8 mouse cellular contexts compared by ENCODE assay signal in genomic region chr8:107293641-107294628, GRCm38 (mm10). TPM values are rescaled to one million over a fixed set of nuclear protein-coding genes. Genes with fewer than 3 reads are reported as not detected.
DNase-seq lines count a peak whose midpoint lies in the region; ATAC-seq and TF ChIP-seq lines count a peak whose summit lies in the region.

No protein-coding gene starts in this region.

- no peaks in the 10 kb centered on the region for H3K27me3 ChIP-seq in heart, embryonic 15.5 days
- H3K27me3 ChIP-seq in liver, embryonic 14.5 days (ENCODE audit: control insufficient read depth, insufficient read depth, low read length): no peaks in the 10 kb centered on the region
- H3K27me3 ChIP-seq in neural tube, embryonic 14.5 days (ENCODE audit: control insufficient read depth, insufficient read depth, low read length): no peaks in the 10 kb centered on the region; the same call in 1 of the 2 replicates
- no peaks in the 10 kb centered on the region for H3K27me3 ChIP-seq in thymus, adult 2 months (ENCODE audit: control insufficient read depth, insufficient read depth, low read length)

- no peak for TF ChIP-seq EP300 in liver, embryonic 14.5 days (IDR thresholded peaks at IDR 0.05; ENCODE audit: low read depth)

- no peak for TF ChIP-seq CTCF in liver, embryonic 14.5 days (IDR thresholded peaks at IDR 0.05; ENCODE audit: low read depth)
- no peak for TF ChIP-seq CTCF in thymus, adult 2 months (IDR thresholded peaks at IDR 0.05; ENCODE audit: borderline replicate concordance, control insufficient read depth, extremely low read depth, insufficient read depth, low read length, poor library complexity)

- peak overlapping the region; percentile 98 for H3K9ac ChIP-seq in heart, embryonic 15.5 days
- H3K9ac ChIP-seq in liver, embryonic 14.5 days (replicated peaks): peak overlapping the region; percentile 92
- H3K9ac ChIP-seq in neural tube, embryonic 14.5 days (replicated peaks; ENCODE audit: low read depth, low read length): peak overlapping the region; percentile 88

- under 1% methylated on average over 61 of the region's 98 CpGs for WGBS in heart, embryonic 15.5 days
- WGBS in liver, embryonic 14.5 days (ENCODE audit: insufficient replicate concordance): under 1% methylated on average over 61 of the region's 98 CpGs
- under 1% methylated on average over 33 of the region's 98 CpGs for WGBS in neural tube, embryonic 14.5 days
- 1% methylated on average over 77 of the region's 98 CpGs for WGBS in thymus, adult 2 months

- H3K4me1 ChIP-seq in brown adipose tissue, adult 24 weeks (ENCODE audit: control insufficient read depth, insufficient read depth, insufficient read length, low read length): no peaks in the 10 kb centered on the region
- H3K4me1 ChIP-seq in heart, embryonic 15.5 days (replicated peaks): peaks cover 19% of the 10 kb centered on the region
- H3K4me1 ChIP-seq in liver, embryonic 14.5 days (replicated peaks; ENCODE audit: control insufficient read depth in 2 of 2, insufficient read depth in 2 of 2, low read length in 1 of 2): peaks cover 0 to 8% of the 10 kb centered on the region in 2 experiments; a peak in 3 of 4 replicates
- H3K4me1 ChIP-seq in neural tube, embryonic 14.5 days (ENCODE audit: control insufficient read depth, insufficient read depth, low read length): peaks cover 15% of the 10 kb centered on the region
- peaks cover 10% of the 10 kb centered on the region for H3K4me1 ChIP-seq in thymus, adult 2 months (replicated peaks; ENCODE audit: control insufficient read depth, insufficient read depth, low read length)

- DNase-seq in fibroblast of lung, adult 2 months (ENCODE audit: low read depth): peak; percentile 25
- DNase-seq in kidney, postnatal 25 days: peak; percentile 70 to 80
- peak in 2 of 3 experiments; percentile 23 to 24 for DNase-seq in liver, embryonic 14.5 days (ENCODE audit: low read depth in 3 of 3, low spot score in 3 of 3)
- peak; percentile 42 for DNase-seq in thymus, adult 2 months

- ATAC-seq in CD4-positive, CD25-positive, alpha-beta regulatory T cell, adult 4 months: peak; percentile 38
- peak; percentile 66 for ATAC-seq in heart, embryonic 15.5 days (replicated peaks; ENCODE audit: insufficient number of reproducible peaks, insufficient read depth, low FRiP score, low read depth)
- ATAC-seq in liver, embryonic 14.5 days (ENCODE audit: insufficient read depth): peak; percentile 63
- peak; percentile 39; the same call in 1 of the 2 replicates for ATAC-seq in neural tube, embryonic 14.5 days (ENCODE audit: low read depth)

- peak overlapping the region; percentile 63 for H3K4me2 ChIP-seq in heart, embryonic 15.5 days
- H3K4me2 ChIP-seq in liver, embryonic 14.5 days (ENCODE audit: low read depth): peak overlapping the region; percentile 85
- peak overlapping the region; percentile 50 for H3K4me2 ChIP-seq in neural tube, embryonic 14.5 days (ENCODE audit: low read depth, low read length)

- peak overlapping the region; percentile 86 for H3K27ac ChIP-seq in brown adipose tissue, adult 24 weeks (replicated peaks; ENCODE audit: low read depth, low read length)
- peak overlapping the region; percentile 99 for H3K27ac ChIP-seq in heart, embryonic 15.5 days
- H3K27ac ChIP-seq in liver, embryonic 14.5 days: peak overlapping the region; percentile 71
- peak overlapping the region; percentile 90 for H3K27ac ChIP-seq in neural tube, embryonic 14.5 days (ENCODE audit: low read depth, low read length)
- peak overlapping the region; percentile 28 for H3K27ac ChIP-seq in thymus, adult 2 months (ENCODE audit: control insufficient read depth, insufficient read depth, low read length)

- no peak for TF ChIP-seq POLR2A in thymus, adult 2 months (IDR thresholded peaks at IDR 0.05; ENCODE audit: control insufficient read depth, extremely low read depth, insufficient read depth, low read length, poor library complexity)

- H3K36me3 ChIP-seq in heart, embryonic 15.5 days: peaks cover 3% of the 10 kb centered on the region; the same call in 1 of the 2 replicates
- H3K36me3 ChIP-seq in liver, embryonic 14.5 days (replicated peaks; ENCODE audit: control insufficient read depth, insufficient read depth, low read depth): no peaks in the 10 kb centered on the region
- no peaks in the 10 kb centered on the region for H3K36me3 ChIP-seq in neural tube, embryonic 14.5 days (ENCODE audit: control insufficient read depth, insufficient read depth, low read length)
- no peaks in the 10 kb centered on the region for H3K36me3 ChIP-seq in thymus, adult 2 months (ENCODE audit: control insufficient read depth, insufficient read depth, low read length)

- H3K9me3 ChIP-seq in heart, embryonic 15.5 days (replicated peaks): no peaks in the 10 kb centered on the region
- no peaks in the 10 kb centered on the region for H3K9me3 ChIP-seq in liver, embryonic 14.5 days (ENCODE audit: control insufficient read depth, low read length)
- H3K9me3 ChIP-seq in neural tube, embryonic 14.5 days (ENCODE audit: control insufficient read depth, low read length): no peaks in the 10 kb centered on the region

- peak overlapping the region; percentile 89 for H3K4me3 ChIP-seq in brown adipose tissue, adult 24 weeks (ENCODE audit: insufficient read depth, low read depth, low read length)
- H3K4me3 ChIP-seq in heart, embryonic 15.5 days: peak overlapping the region; percentile 100
- H3K4me3 ChIP-seq in liver, embryonic 14.5 days (ENCODE audit: insufficient read depth in 1 of 2, low read depth in 2 of 2, low read length in 2 of 2): peak overlapping the region; percentile 80 to 95
- H3K4me3 ChIP-seq in neural tube, embryonic 14.5 days (ENCODE audit: low read depth, low read length): peak overlapping the region; percentile 69
- H3K4me3 ChIP-seq in thymus, adult 2 months (ENCODE audit: control insufficient read depth, insufficient read depth, low read length): peak overlapping the region; percentile 70

RNA-seq across cellular contexts. Expression of gene Nfat5, which starts 0.7 kb away (rescaled TPM):
- 10 to 100 TPM; 19.2 to 21.2 TPM for polyA plus RNA-seq in CD4-positive, CD25-positive, alpha-beta regulatory T cell, adult 4 months (2017; shearing (Covaris generic))
- 9.1 and 13.8 TPM in 2 replicates for polyA plus RNA-seq in brown adipose tissue, adult 24 weeks (2012; ENCODE audit: insufficient read depth, insufficient read length, missing spikeins)
- 10.4 and 11.4 TPM in 2 replicates for polyA plus RNA-seq in heart, embryonic 15.5 days (2015; fragmentation: Nextera tagmentation; extraction: Ambion mirVana)
- 4.6 and 5.1 TPM in 2 replicates for polyA plus RNA-seq in liver, embryonic 14.5 days (2012; rRNA removed)
- polyA plus RNA-seq in liver, embryonic 14.5 days (2014; fragmentation: Nextera tagmentation; extraction: Ambion mirVana): 0.66 and 0.76 TPM in 2 replicates
- 15.7 and 16.7 TPM in 2 replicates for polyA plus RNA-seq in neural tube, embryonic 14.5 days (2014; fragmentation: Nextera tagmentation; extraction: Ambion mirVana)
- polyA plus RNA-seq in thymus, adult 2 months (2012; rRNA removed): 36.0 and 40.3 TPM in 2 replicates

Comparison
In these comparisons a context has a peak if more than half of its experiments do, and no peak if none do; other contexts are left out.
1. Peak in every context shown above with its lines: DNase-seq, ATAC-seq, H3K4me3 ChIP-seq and H3K27ac ChIP-seq.
2. H3K27ac ChIP-seq: peak in every context shown above with its lines; median percentile 99 in heart, embryonic 15.5 days; 90 in neural tube, embryonic 14.5 days; 86 in brown adipose tissue, adult 24 weeks; 71 in liver, embryonic 14.5 days; 28 in thymus, adult 2 months.
3. DNase-seq: peak in every context shown above with its lines; median percentile 75 in kidney, postnatal 25 days; 42 in thymus, adult 2 months; 25 in fibroblast of lung, adult 2 months; 24 in liver, embryonic 14.5 days.